In the genomic region with DNA sequence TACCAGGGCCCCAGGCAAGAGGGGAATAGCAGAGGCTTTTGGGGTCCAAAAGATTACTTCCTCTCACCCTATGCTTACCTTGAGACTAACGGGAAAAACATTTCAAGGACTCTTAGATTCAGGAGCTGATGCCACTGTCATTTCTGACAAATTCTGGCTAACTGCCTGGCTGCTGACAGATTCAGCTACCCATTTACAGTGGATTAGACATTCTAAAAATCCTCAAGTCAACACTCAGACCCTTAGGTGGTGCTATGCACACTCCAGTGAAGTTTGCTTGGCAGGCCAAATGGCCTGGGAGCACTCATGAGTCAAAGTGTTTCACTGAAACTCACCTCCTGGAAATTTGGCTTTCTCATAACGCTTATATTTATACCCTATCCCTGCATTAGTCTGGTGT, we compare ENCODE assay signal across 22 mouse cellular contexts. TPM values are rescaled to one million over a fixed set of nuclear protein-coding genes. Genes with fewer than 3 reads are reported as not detected.
DNase-seq lines count a peak whose midpoint lies in the region; ATAC-seq and TF ChIP-seq lines count a peak whose summit lies in the region.
"Had no signal": no experiment of that assay in that cellular context is flagged by ENCODE, and none has a peak within 500 bp of the region (broad histone marks: within the 10 kb centered on the region; RNA-seq: fewer than 3 reads in every experiment).

No protein-coding gene starts in this region.

- no peak overlapping the region for H3K4me3 ChIP-seq in kidney, adult 2 months (ENCODE audit: insufficient read depth, low read depth, low read length)
- H3K4me3 ChIP-seq in kidney, embryonic 16.5 days (ENCODE audit: low read length) = no peak overlapping the region
- H3K4me3 ChIP-seq: embryonic facial prominence, embryonic 12.5 days; heart, adult 2 months; heart, embryonic 15.5 days; hindbrain, embryonic 12.5 days; intestine, embryonic 15.5 days; limb, embryonic 13.5 days; liver, embryonic 15.5 days; midbrain, embryonic 15.5 days had no signal

- no peaks in the 10 kb centered on the region for H3K9me3 ChIP-seq in kidney, embryonic 16.5 days (ENCODE audit: low read length)
- H3K9me3 ChIP-seq: embryonic facial prominence, embryonic 12.5 days; heart, embryonic 15.5 days; hindbrain, embryonic 12.5 days; intestine, embryonic 15.5 days; limb, embryonic 13.5 days; liver, embryonic 15.5 days; midbrain, embryonic 15.5 days had no signal

- H3K4me1 ChIP-seq in kidney, adult 2 months (ENCODE audit: control insufficient read depth, insufficient read depth, low read length) = peaks cover 8% of the 10 kb centered on the region; the same call in 1 of the 2 replicates
- no peaks in the 10 kb centered on the region for H3K4me1 ChIP-seq in kidney, embryonic 16.5 days (ENCODE audit: insufficient read depth, low read length)
- H3K4me1 ChIP-seq: embryonic facial prominence, embryonic 12.5 days; heart, embryonic 15.5 days; hindbrain, embryonic 12.5 days; intestine, embryonic 15.5 days; limb, embryonic 13.5 days; liver, embryonic 15.5 days; midbrain, embryonic 15.5 days had no signal

- DNase-seq in adrenal gland, adult 8-10 months = peak; percentile 3
- DNase-seq in adrenal gland, postnatal 4 days (ENCODE audit: low spot score in 2 of 2) = no peak
- peak; percentile 87 for DNase-seq in kidney, adult 2 months
- peak; percentile 10 for DNase-seq in kidney, postnatal 10 days
- peak; percentile 41 for DNase-seq in lung, postnatal 36 days
- DNase-seq in heart, postnatal 14 days = no peak
- DNase-seq: cerebellum, adult 11-12 months; heart, adult 2 months; retina, postnatal 1 day; thymus, postnatal 36 days had no signal

- intact Hi-C loops in heart, postnatal 14 days (cut with DNase I) = no loop called here

- 62% methylated on average over 2 of the region's 2 CpGs for WGBS in kidney, adult 2 months
- 93% methylated on average over 2 of the region's 2 CpGs for WGBS in kidney, embryonic 16.5 days

- H3K4me2 ChIP-seq in kidney, embryonic 16.5 days (replicated peaks; ENCODE audit: low read depth, low read length) = no peak overlapping the region
- H3K4me2 ChIP-seq: embryonic facial prominence, embryonic 12.5 days; heart, embryonic 15.5 days; hindbrain, embryonic 12.5 days; intestine, embryonic 15.5 days; limb, embryonic 13.5 days; liver, embryonic 15.5 days; midbrain, embryonic 15.5 days had no signal

- no peak overlapping the region for H3K9ac ChIP-seq in kidney, embryonic 16.5 days (replicated peaks; ENCODE audit: low read length)
- H3K9ac ChIP-seq: embryonic facial prominence, embryonic 12.5 days; heart, embryonic 15.5 days; hindbrain, embryonic 12.5 days; intestine, embryonic 15.5 days; limb, embryonic 13.5 days; liver, embryonic 15.5 days; midbrain, embryonic 15.5 days had no signal

- no peak overlapping the region for H3K27ac ChIP-seq in kidney, adult 2 months (ENCODE audit: insufficient read depth, low read depth, low read length)
- no peak overlapping the region for H3K27ac ChIP-seq in kidney, embryonic 16.5 days (ENCODE audit: low read length)
- H3K27ac ChIP-seq: embryonic facial prominence, embryonic 12.5 days; heart, adult 2 months; heart, embryonic 15.5 days; hindbrain, embryonic 12.5 days; intestine, embryonic 15.5 days; limb, embryonic 13.5 days; liver, embryonic 15.5 days; midbrain, embryonic 15.5 days had no signal

- TF ChIP-seq CTCF in kidney, adult 2 months (conservative IDR thresholded peaks at IDR 0.05; ENCODE audit: insufficient read depth, insufficient read length, low read depth, low read length) = peak; percentile 37; the same call in 1 of the 2 replicates

- H3K36me3 ChIP-seq in kidney, adult 2 months (ENCODE audit: control insufficient read depth, insufficient read depth, low read length) = no peaks in the 10 kb centered on the region
- H3K36me3 ChIP-seq in kidney, embryonic 16.5 days (ENCODE audit: insufficient read depth, low read length) = no peaks in the 10 kb centered on the region
- H3K36me3 ChIP-seq: embryonic facial prominence, embryonic 12.5 days; heart, embryonic 15.5 days; hindbrain, embryonic 12.5 days; intestine, embryonic 15.5 days; limb, embryonic 13.5 days; liver, embryonic 15.5 days; midbrain, embryonic 15.5 days had no signal

- no peak for TF ChIP-seq POLR2A in kidney, adult 2 months (IDR thresholded peaks at IDR 0.05; ENCODE audit: low read depth, low read length)

- no peak for ATAC-seq in kidney, embryonic 16.5 days (ENCODE audit: low FRiP score, low TSS enrichment)
- ATAC-seq: intestine, embryonic 15.5 days; midbrain, embryonic 15.5 days had no signal

- H3K27me3 ChIP-seq in kidney, adult 2 months (replicated peaks; ENCODE audit: control insufficient read depth, insufficient read depth, low read length) = no peaks in the 10 kb centered on the region
- H3K27me3 ChIP-seq in kidney, embryonic 16.5 days (ENCODE audit: insufficient read depth, low read length) = no peaks in the 10 kb centered on the region
- H3K27me3 ChIP-seq: embryonic facial prominence, embryonic 12.5 days; heart, embryonic 15.5 days; hindbrain, embryonic 12.5 days; intestine, embryonic 15.5 days; limb, embryonic 13.5 days; liver, embryonic 15.5 days; midbrain, embryonic 15.5 days had no signal

RNA-seq across cellular contexts. Expression of gene Hsd3b2, which starts 1.9 kb away (rescaled TPM):
- under 1 TPM in 3 of 4 experiments, not detected in 1; 0.16 to 0.28 (median 0.25) TPM for total RNA-seq in adrenal gland, adult 8-10 months (2022)
- 1 to 10 TPM; 1.0 TPM for total RNA-seq in adrenal gland, postnatal 4 days (2021)
- polyA plus RNA-seq in kidney, adult 2 months (2012; rRNA removed) = 48.8 and 50.3 TPM in 2 replicates
- 0.13 and 0.36 TPM in 2 replicates for polyA plus RNA-seq in kidney, embryonic 16.5 days (2015; fragmentation: Nextera tagmentation; extraction: Ambion mirVana)
- not detected for total RNA-seq in heart, postnatal 14 days (2021)
- total RNA-seq: CH12.LX; gastrocnemius, adult 8-10 months; heart, adult 2 months; megakaryocyte, adult 5-6 weeks had no signal
- polyA plus RNA-seq: embryonic facial prominence, embryonic 12.5 days; heart, adult 2 months; heart, embryonic 15.5 days; hindbrain, embryonic 12.5 days; limb, embryonic 13.5 days; testis, adult 2 months had no signal

RNA-seq across cellular contexts. Expression of gene Hsd3b3, which starts 36.6 kb away (rescaled TPM):
- not detected for total RNA-seq in adrenal gland, adult 8-10 months (2022)
- total RNA-seq in adrenal gland, postnatal 4 days (2021) = 10 to 100 TPM in 1 of 2 experiments, 1 to 10 TPM in 1; 1.2 to 15.3 TPM
- polyA plus RNA-seq in kidney, adult 2 months (2012; rRNA removed) = 84.3 and 89.2 TPM in 2 replicates
- 1.2 and 1.4 TPM in 2 replicates for polyA plus RNA-seq in kidney, embryonic 16.5 days (2015; fragmentation: Nextera tagmentation; extraction: Ambion mirVana)
- not detected for total RNA-seq in heart, postnatal 14 days (2021)
- total RNA-seq: CH12.LX; gastrocnemius, adult 8-10 months; heart, adult 2 months; megakaryocyte, adult 5-6 weeks had no signal
- polyA plus RNA-seq: heart, adult 2 months; heart, embryonic 15.5 days; limb, embryonic 13.5 days; testis, adult 2 months had no signal

Comparison
In these comparisons a context has a peak if more than half of its experiments do, and no peak if none do; other contexts are left out.
1. DNase-seq: peak in adrenal gland, adult 8-10 months (single experiment), kidney, adult 2 months (single experiment), kidney, postnatal 10 days (single experiment) and lung, postnatal 36 days (single experiment); none in adrenal gland, postnatal 4 days (0 of 2) and heart, postnatal 14 days (0 of 2).